Mouse (Mus musculus) forebrain, embryonic 14.5 days (tissue): ENCODE data around the gene Fscn3. TPM values are rescaled to one million over a fixed set of nuclear protein-coding genes. Genes with fewer than 3 reads are reported as not detected.

ENCODE experiments used
- ATAC-seq: fragments of 200-750 bp; cut with Nextera tagmentation; 2 replicates; pipeline ENCODE4 v1.8.0; 2017; ENCODE audit warnings: mild to moderate bottlenecking, moderate library complexity
- DNase-seq: peaks from one replicate; pipeline ENCODE4 v3.0.0-alpha.2; 2015; ENCODE audit warnings: low spot score
- H3K27ac ChIP-seq: fragments of 300-500 bp; sonication (generic); 2 replicates; pipeline ENCODE4 v1.5.1; 2014; ENCODE audit warnings: low read depth, mild to moderate bottlenecking, control low read depth, low read length, moderate library complexity
- H3K27me3 ChIP-seq: fragments of 300-500 bp; sonication (generic); replicated peaks from 2 replicates; pipeline ENCODE4 v1.6.1; 2014; ENCODE audit warnings: low read length, control low read depth, mixed read lengths; ENCODE audit not compliant: control insufficient read depth, insufficient read depth
- H3K36me3 ChIP-seq: fragments of 300-500 bp; sonication (generic); 2 replicates; pipeline ENCODE4 v1.6.1; 2014; ENCODE audit warnings: low read length, control low read depth; ENCODE audit not compliant: control insufficient read depth, insufficient read depth
- H3K4me1 ChIP-seq: fragments of 300-500 bp; sonication (generic); 2 replicates; pipeline ENCODE4 v1.6.1; 2014; ENCODE audit warnings: antibody characterized with exemption, low read length, control low read depth; ENCODE audit not compliant: control insufficient read depth, insufficient read depth
- H3K4me2 ChIP-seq: fragments of 300-500 bp; sonication (generic); 2 replicates; pipeline ENCODE4 v1.6.1; 2014; ENCODE audit warnings: mild to moderate bottlenecking, control low read depth, low read length
- H3K4me3 ChIP-seq: fragments of 300-500 bp; sonication (generic); 2 replicates; pipeline ENCODE4 v1.5.1; 2014; ENCODE audit warnings: low read depth, low read length, control low read depth
- H3K9ac ChIP-seq: fragments of 300-500 bp; sonication (generic); 2 replicates; pipeline ENCODE4 v1.6.1; 2014; ENCODE audit warnings: mild to moderate bottlenecking, low read length, control low read depth, moderate library complexity
- H3K9me3 ChIP-seq: fragments of 300-500 bp; sonication (generic); replicated peaks from 2 replicates; pipeline ENCODE4 v1.6.1; 2016; ENCODE audit warnings: low read length, control low read depth, mixed read lengths; ENCODE audit not compliant: control insufficient read depth
- WGBS: fragments of 180-500 bp; shearing (Covaris S2); extraction: QIAGEN DNeasy Blood & Tissue Kit; methylation state at CpG from one replicate; pipeline ENCODE4 v1.1.7; 2014; 5-methylcytosine and 5-hydroxymethylcytosine counted together
- polyA plus RNA-seq: library from polyadenylated mRNA; unstranded; fragments of >200 nt; fragmentation: Nextera tagmentation; extraction: Ambion mirVana; gene quantifications from 2 replicates; pipeline ENCODE4 v1.2.1, GENCODE M21; 2014

Fscn3 gene
- polyA plus RNA-seq, 1 experiment from 2014 or later: not detected

- H3K4me2 ChIP-seq: no peak overlapping the region
- H3K9ac ChIP-seq: no peak overlapping the region
- no peaks in the 10 kb centered on the region for H3K36me3 ChIP-seq
- no peaks in the 10 kb centered on the region for H3K4me1 ChIP-seq
- DNase-seq (no peak), ATAC-seq (no peak)
- H3K27me3 ChIP-seq: no peaks in the 10 kb centered on the region
- WGBS: 83% methylated on average over 9 of the region's 9 CpGs
- no peak overlapping the region for H3K4me3 ChIP-seq
- H3K9me3 ChIP-seq: no peaks in the 10 kb centered on the region
- H3K27ac ChIP-seq: no peak overlapping the region
These were observed 43.9 kb downstream of the Fscn3 start for GRCm38 (mm10) chr6:28471284-28472035.

- H3K9me3 ChIP-seq: no peaks in the 10 kb centered on the region
These were observed 46.6 kb downstream of the Fscn3 start for GRCm38 (mm10) chr6:28474211-28474610.

GRCm38 (mm10) chr6:28474839-28475238, 47.2 kb downstream of the Fscn3 start, which contains the start of gene Snd1:
Gene Snd1 (plus strand): TSS chr6:28475139.
- H3K9ac ChIP-seq: no peak within 1 kb of the TSS
- H3K9me3 ChIP-seq: no peaks in the 10 kb centered on the region
- H3K4me1 ChIP-seq: peaks cover 4% of the 10 kb centered on the region
- no peak for ATAC-seq
- no peak for DNase-seq
- no peak within 1 kb of the TSS for H3K4me3 ChIP-seq
- no peaks in the 10 kb centered on the region for H3K36me3 ChIP-seq
- no peak within 1 kb of the TSS for H3K27ac ChIP-seq
- WGBS: 86% methylated on average over 5 of the region's 5 CpGs
- H3K27me3 ChIP-seq: no peaks in the 10 kb centered on the region
- H3K4me2 ChIP-seq: no peak within 1 kb of the TSS

More at GRCm38 (mm10) chr6:28474211-28474610, 46.6 kb downstream of the Fscn3 start:
- H3K27ac ChIP-seq: no peak overlapping the region
- no peak overlapping the region for H3K9ac ChIP-seq
- H3K4me3 ChIP-seq: no peak overlapping the region
- 90% methylated on average over 4 of the region's 4 CpGs for WGBS
- no peak overlapping the region for H3K4me2 ChIP-seq
- H3K27me3 ChIP-seq: no peaks in the 10 kb centered on the region
- H3K36me3 ChIP-seq: no peaks in the 10 kb centered on the region
- H3K4me1 ChIP-seq: peaks cover 2% of the 10 kb centered on the region
- DNase-seq (no peak), ATAC-seq (no peak)

GRCm38 (mm10) chr6:28479865-28480751, 52.5 kb downstream of the Fscn3 start:
- DNase-seq (peak; percentile 100), ATAC-seq (peak; percentile 98)
- H3K36me3 ChIP-seq: no peaks in the 10 kb centered on the region
- H3K4me3 ChIP-seq: peak overlapping the region; percentile 91
- peaks cover 10% of the 10 kb centered on the region for H3K4me1 ChIP-seq
- WGBS: under 1% methylated on average over 68 of the region's 68 CpGs
- H3K27me3 ChIP-seq: no peaks in the 10 kb centered on the region
- peak overlapping the region; percentile 91 for H3K4me2 ChIP-seq
- no peaks in the 10 kb centered on the region for H3K9me3 ChIP-seq
- H3K27ac ChIP-seq: peak overlapping the region; percentile 68
- peak overlapping the region; percentile 83 for H3K9ac ChIP-seq

- Histone ChIP-seq H3K4me3 (peak overlapping the region; percentile 91), H3K4me1 (peaks cover 10% of the 10 kb centered on the region), H3K27me3 (no peaks in the 10 kb centered on the region), H3K9me3 (no peaks in the 10 kb centered on the region), H3K36me3 (no peaks in the 10 kb centered on the region), H3K27ac (no peak overlapping the region; the same call in 1 of the 2 replicates), H3K4me2 (peak overlapping the region; percentile 91), H3K9ac (peak overlapping the region; percentile 83)
- 6% methylated on average over 21 of the region's 21 CpGs for whole genome bisulfite sequencing
- DNase-seq (no peak), ATAC-seq (no peak)
These were observed 53.3 kb downstream of the Fscn3 start for GRCm38 (mm10) chr6:28480752-28481492.

- Histone ChIP-seq H3K9me3 (no peaks in the 10 kb centered on the region), H3K27ac (no peak overlapping the region), H3K36me3 (no peaks in the 10 kb centered on the region), H3K9ac (0 out of 2 replicates have a peak overlapping the region, but pooled peaks have one; percentile 8), H3K4me2 (no peak overlapping the region), H3K4me3 (no peak overlapping the region), H3K27me3 (no peaks in the 10 kb centered on the region), H3K4me1 (peaks cover 10% of the 10 kb centered on the region)
- ATAC-seq (no peak), DNase-seq (no peak)
- WGBS: 91% methylated on average over 4 of the region's 4 CpGs
These were observed 55.2 kb downstream of the Fscn3 start for GRCm38 (mm10) chr6:28482711-28483315.

- no peak for ATAC-seq
- WGBS: 88% methylated on average over 2 of the region's 2 CpGs
These were observed 58.4 kb downstream of the Fscn3 start for GRCm38 (mm10) chr6:28486008-28486407.

GRCm38 (mm10) chr6:28486471-28486870, 58.9 kb downstream of the Fscn3 start:
- Histone ChIP-seq H3K9me3 (no peaks in the 10 kb centered on the region), H3K4me1 (no peaks in the 10 kb centered on the region; the same call in 1 of the 2 replicates), H3K27ac (no peak overlapping the region), H3K4me3 (no peak overlapping the region), H3K4me2 (no peak overlapping the region), H3K9ac (no peak overlapping the region), H3K27me3 (no peaks in the 10 kb centered on the region), H3K36me3 (no peaks in the 10 kb centered on the region)
- 80% methylated on average over 2 of the region's 2 CpGs for WGBS
- DNase-seq (peak; percentile 24), ATAC-seq (no peak)

More at GRCm38 (mm10) chr6:28486008-28486407, 58.4 kb downstream of the Fscn3 start:
- Histone ChIP-seq H3K27me3 (no peaks in the 10 kb centered on the region), H3K9ac (no peak overlapping the region), H3K27ac (no peak overlapping the region), H3K4me1 (peaks cover 3% of the 10 kb centered on the region), H3K36me3 (no peaks in the 10 kb centered on the region), H3K4me2 (no peak overlapping the region), H3K9me3 (no peaks in the 10 kb centered on the region), H3K4me3 (no peak overlapping the region)
- DNase-seq: no peak
